Mouse (Mus musculus) lung, adult 2 months (tissue): ENCODE measurements around the gene Aifm2.

Source experiments
- CTCF ChIP-seq: fragments of 200-500 bp; IDR thresholded peaks from 2 replicates; pipeline ENCODE4 v1.5.1; 2011; ENCODE audit warnings: mild to moderate bottlenecking, low read length, control low read depth; ENCODE audit not compliant: insufficient read depth
- POLR2A ChIP-seq: fragments of 200-500 bp; IDR thresholded peaks from 2 replicates; pipeline ENCODE4 v1.6.1; 2011; ENCODE audit warnings: low read depth, mild to moderate bottlenecking, control low read depth, low read length, borderline replicate concordance; ENCODE audit errors: extremely low read depth

DNA sequence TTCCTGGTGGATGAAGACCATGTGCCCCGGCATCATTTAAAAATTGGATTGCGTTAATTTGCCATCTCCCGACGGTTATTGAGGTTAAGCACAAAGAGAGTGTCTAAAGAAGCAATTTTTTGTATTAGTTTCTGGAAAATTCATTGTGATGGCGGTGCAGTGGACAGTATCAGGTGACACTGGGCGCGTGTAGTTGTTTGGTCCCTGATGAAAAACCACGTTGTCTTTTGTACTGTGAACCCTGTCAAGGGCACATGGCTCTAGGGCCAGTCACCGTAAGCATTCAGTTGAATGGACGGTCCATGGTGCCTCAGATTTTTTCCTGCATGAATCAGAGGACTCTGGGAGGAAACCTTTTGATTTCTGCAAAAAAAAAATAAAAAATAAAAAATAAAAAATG, 69.4 kb downstream of the Aifm2 start:
- no peak for TF ChIP-seq POLR2A
- TF ChIP-seq CTCF: no peak
